Mouse (Mus musculus) MEL (cell line): ENCODE data around the gene Gm20388. TPM values are rescaled to one million over a fixed set of nuclear protein-coding genes. Genes with fewer than 3 reads are reported as not detected.

ENCODE experiments used
- DNase-seq: peaks from one replicate; pipeline ENCODE4 v3.0.0; 2011; ENCODE audit warnings: low read depth, low spot score
- H3K27ac ChIP-seq: 2 replicates; pipeline ENCODE4 v1.5.1; 2012; ENCODE audit warnings: low read depth, mild to moderate bottlenecking, control low read depth, low read length, moderate library complexity; ENCODE audit not compliant: control insufficient read depth
- H3K27me3 ChIP-seq, 2 experiments: fragments of 150-350 bp in 1 of 2; sonication (generic) in 1 of 2; 2 replicates each; pipeline ENCODE4 v1.6.1; 2012; ENCODE audit warnings: low read length in 2 of 2, mild to moderate bottlenecking in 2 of 2, improper control_type of control experiment in 1 of 2, moderate library complexity in 1 of 2; ENCODE audit not compliant: insufficient read depth in 2 of 2, control insufficient read depth in 1 of 2
- H3K36me3 ChIP-seq, 2 experiments: 2 replicates each; pipeline ENCODE4 v1.6.1; 2012 to 2014; ENCODE audit warnings: low read length in 2 of 2, improper control_type of control experiment in 1 of 2, inconsistent platforms in 1 of 2, mild to moderate bottlenecking in 1 of 2; ENCODE audit not compliant: insufficient read depth in 2 of 2, control insufficient read depth in 1 of 2
- H3K4me1 ChIP-seq, 2 experiments: fragments of 150-350 bp in 1 of 2; sonication (generic) in 1 of 2; 2 replicates each; pipeline ENCODE4 v1.6.1; 2012; ENCODE audit warnings: low read length in 2 of 2, improper control_type of control experiment in 1 of 2, mild to moderate bottlenecking in 1 of 2; ENCODE audit not compliant: insufficient read depth in 2 of 2, control insufficient read depth in 1 of 2
- H3K4me3 ChIP-seq, 2 experiments: fragments of 150-350 bp in 1 of 2; sonication (generic) in 1 of 2; 2 replicates each; pipeline ENCODE4 v1.5.1; 2012; ENCODE audit warnings: low read depth in 2 of 2, low read length in 2 of 2, mild to moderate bottlenecking in 2 of 2, moderate library complexity in 2 of 2, control low read depth in 1 of 2, improper control_type of control experiment in 1 of 2; ENCODE audit not compliant: control insufficient read depth in 1 of 2, insufficient read depth in 1 of 2
- H3K79me2 ChIP-seq: 2 replicates; pipeline ENCODE4 v1.6.1; 2012; ENCODE audit warnings: mild to moderate bottlenecking, low read length, moderate library complexity; ENCODE audit not compliant: control insufficient read depth, poor library complexity, insufficient read depth
- H3K9ac ChIP-seq: 2 replicates; pipeline ENCODE4 v1.6.1; 2012; ENCODE audit warnings: low read depth, mild to moderate bottlenecking, control low read depth, low read length, moderate library complexity; ENCODE audit not compliant: control insufficient read depth, poor library complexity, severe bottlenecking
- H3K9me3 ChIP-seq: fragments of 150-350 bp; sonication (generic); replicated peaks from 2 replicates; pipeline ENCODE4 v1.6.1; 2012; ENCODE audit warnings: mild to moderate bottlenecking, low read length, improper control_type of control experiment, moderate library complexity; ENCODE audit not compliant: insufficient read depth
- CHD2 ChIP-seq: IDR thresholded peaks from 2 replicates; pipeline ENCODE4 v1.6.1; 2011; ENCODE audit warnings: low read length, improper control_type of control experiment
- CTCF ChIP-seq, 3 experiments: IDR thresholded peaks in 2 of 3; conservative IDR thresholded peaks in 1 of 3; 2 replicates each; pipeline ENCODE4 v1.5.1; 2011 to 2012; ENCODE audit warnings: low read length in 3 of 3, low read depth in 2 of 3, mild to moderate bottlenecking in 2 of 3, improper control_type of control experiment in 1 of 3, inconsistent platforms in 1 of 3, mixed read lengths in 1 of 3, moderate library complexity in 1 of 3; ENCODE audit not compliant: control insufficient read depth in 1 of 3, insufficient read depth in 1 of 3, poor library complexity in 1 of 3, severe bottlenecking in 1 of 3
- E2F4 ChIP-seq: IDR thresholded peaks from 2 replicates; pipeline ENCODE4 v1.6.1; 2011; ENCODE audit warnings: low read depth, low read length, improper control_type of control experiment, borderline replicate concordance
- ELF1 ChIP-seq: IDR thresholded peaks from 2 replicates; pipeline ENCODE4 v1.6.1; 2014; ENCODE audit warnings: low read depth, mild to moderate bottlenecking, inconsistent platforms, low read length, improper control_type of control experiment, moderate library complexity
- EP300 ChIP-seq, 2 experiments: IDR thresholded peaks; 2 replicates each; pipeline ENCODE4 v1.6.1; 2011; ENCODE audit warnings: improper control_type of control experiment in 2 of 2, low read length in 2 of 2, low read depth in 1 of 2, mild to moderate bottlenecking in 1 of 2
- GABPA ChIP-seq: IDR thresholded peaks from 2 replicates; pipeline ENCODE4 v1.6.1; 2012; ENCODE audit warnings: low read depth, mild to moderate bottlenecking, inconsistent platforms, low read length, improper control_type of control experiment, moderate library complexity
- JUND ChIP-seq: IDR thresholded peaks from 2 replicates; pipeline ENCODE4 v1.6.1; 2011; ENCODE audit warnings: low read depth, mild to moderate bottlenecking, improper control_type of control experiment, low read length
- MAFK ChIP-seq: IDR thresholded peaks from 2 replicates; pipeline ENCODE4 v1.6.1; 2011; ENCODE audit warnings: low read depth, mild to moderate bottlenecking, low read length, improper control_type of control experiment, borderline replicate concordance
- MAX ChIP-seq: IDR thresholded peaks from 2 replicates; pipeline ENCODE4 v1.6.1; 2011; ENCODE audit warnings: low read length, improper control_type of control experiment
- MAZ ChIP-seq: IDR thresholded peaks from 2 replicates; pipeline ENCODE4 v1.6.1; 2012; ENCODE audit warnings: low read depth, mild to moderate bottlenecking, inconsistent platforms, low read length, improper control_type of control experiment
- MYB ChIP-seq: IDR thresholded peaks from 2 replicates; pipeline ENCODE4 v1.6.1; 2011; ENCODE audit warnings: mild to moderate bottlenecking, low read depth, low read length, improper control_type of control experiment
- NELFE ChIP-seq: IDR thresholded peaks from 2 replicates; pipeline ENCODE4 v1.6.1; 2011; ENCODE audit warnings: low read depth, low read length, improper control_type of control experiment
- RAD21 ChIP-seq: IDR thresholded peaks from 2 replicates; pipeline ENCODE4 v1.6.1; 2011; ENCODE audit warnings: mild to moderate bottlenecking, low read depth, low read length, improper control_type of control experiment
- RCOR1 ChIP-seq: IDR thresholded peaks from 2 replicates; pipeline ENCODE4 v1.6.1; 2012; ENCODE audit warnings: low read depth, mild to moderate bottlenecking, inconsistent platforms, low read length, improper control_type of control experiment
- SMC3 ChIP-seq: IDR thresholded peaks from 2 replicates; pipeline ENCODE4 v1.6.1; 2011; ENCODE audit warnings: low read depth, low read length, improper control_type of control experiment
- TAL1 ChIP-seq: IDR thresholded peaks from 2 replicates; pipeline ENCODE4 v1.6.1; 2012; ENCODE audit warnings: mild to moderate bottlenecking, inconsistent platforms, low read length, moderate library complexity, mixed read lengths
- TBP ChIP-seq: IDR thresholded peaks from 2 replicates; pipeline ENCODE4 v1.8.0; 2011; ENCODE audit warnings: low read depth, low read length, improper control_type of control experiment
- TCF12 ChIP-seq: IDR thresholded peaks from 2 replicates; pipeline ENCODE4 v1.6.1; 2014; ENCODE audit warnings: low read depth, mild to moderate bottlenecking, inconsistent platforms, low read length, improper control_type of control experiment, moderate library complexity
- USF2 ChIP-seq, 2 experiments: IDR thresholded peaks; 2 replicates each; pipeline ENCODE4 v1.6.1; 2011 to 2012; ENCODE audit warnings: improper control_type of control experiment in 2 of 2, low read length in 2 of 2, borderline replicate concordance in 1 of 2, inconsistent platforms in 1 of 2, low read depth in 1 of 2, mild to moderate bottlenecking in 1 of 2; ENCODE audit not compliant: insufficient read depth in 1 of 2
- ZC3H11A ChIP-seq: IDR thresholded peaks from 2 replicates; pipeline ENCODE4 v1.6.1; 2012; ENCODE audit warnings: low read depth, mild to moderate bottlenecking, inconsistent platforms, low read length, improper control_type of control experiment
- ZKSCAN1 ChIP-seq: IDR thresholded peaks from 2 replicates; pipeline ENCODE4 v1.6.1; 2012; ENCODE audit warnings: low read depth, mild to moderate bottlenecking, inconsistent platforms, low read length, improper control_type of control experiment, moderate library complexity
- ZNF384 ChIP-seq: IDR thresholded peaks from 2 replicates; pipeline ENCODE4 v1.6.1; 2012; ENCODE audit warnings: low read depth, mild to moderate bottlenecking, inconsistent platforms, low read length, improper control_type of control experiment
- polyA plus RNA-seq, 2 experiments: library from polyadenylated mRNA; stranded (reverse) in 1 of 2; unstranded in 1 of 2; fragments of >175 nt in 1 of 2; fragments of >200 nt in 1 of 2; gene quantifications; 2 replicates each; pipeline versions ENCODE4 v1.2.1 to v1.2.4; 2012; ENCODE audit warnings: low replicate concordance in 2 of 2, low read depth in 1 of 2; ENCODE audit not compliant: insufficient read length in 2 of 2, insufficient read depth in 1 of 2, missing spikeins in 1 of 2
- total RNA-seq: library from RNA; depleted of rRNA; stranded (reverse); fragments of 300-350 nt; gene quantifications from 2 replicates; pipeline ENCODE4 v1.2.3, GENCODE M21; 2012

Gm20388 gene
- total and polyA plus RNA-seq, 3 experiments: 11.1 to 17.8 TPM; not detected in 1

- H3K27ac ChIP-seq: peak overlapping the region; percentile 92
Observed at GRCm38 (mm10) chr8:122695438-122696042, 2784.9 kb downstream of the Gm20388 start.

GRCm38 (mm10) chr8:122697181-122697581, 2786.5 kb downstream of the Gm20388 start:
- H3K4me3 ChIP-seq: peak overlapping the region; percentile 74 to 81

More at GRCm38 (mm10) chr8:122695438-122696042, 2784.9 kb downstream of the Gm20388 start:
- TF ChIP-seq CHD2 (no peak), ZC3H11A (no peak), ZKSCAN1 (no peak), MAFK (no peak), MAZ (no peak), NELFE (no peak), MAX (no peak), SMC3 (no peak), ELF1 (no peak), JUND (no peak), MYB (no peak), RCOR1 (no peak), TBP (no peak), ZNF384 (no peak), RAD21 (no peak), GABPA (no peak), TCF12 (no peak), TAL1 (no peak)
- Histone ChIP-seq H3K4me3 (peak overlapping the region; percentile 74 to 81), H3K27me3 (no peaks in the 10 kb centered on the region), H3K4me1 (peaks cover 31 to 70% of the 10 kb centered on the region in 2 experiments), H3K79me2 (peaks cover 92% of the 10 kb centered on the region), H3K9ac (peak overlapping the region; percentile 92), H3K36me3 (peaks cover 8 to 67% of the 10 kb centered on the region in 2 experiments), H3K9me3 (no peaks in the 10 kb centered on the region)
- peak; percentile 43 for DNase-seq

More at GRCm38 (mm10) chr8:122697181-122697581, 2786.5 kb downstream of the Gm20388 start:
- peaks cover 6 to 64% of the 10 kb centered on the region in 2 experiments for H3K36me3 ChIP-seq
- peak; percentile 84 for DNase-seq
- TF ChIP-seq CHD2 (no peak), E2F4 (no peak), CTCF (IDR thresholded peaks at IDR 0.05 in 2 of 3, conservative IDR thresholded peaks at IDR 0.05 in 1 of 3; ENCODE audit: control insufficient read depth in 1 of 3, insufficient read depth in 1 of 3, low read depth in 2 of 3, low read length in 3 of 3, poor library complexity in 1 of 3, severe bottlenecking in 1 of 3) (peak in 1 of 3 experiments; percentile 96; a peak in 2 of 6 replicates), TBP (peak; percentile 73), USF2 (IDR thresholded peaks at IDR 0.05; ENCODE audit: borderline replicate concordance in 1 of 2, insufficient read depth in 1 of 2, low read depth in 1 of 2, low read length in 2 of 2) (no peak), EP300 (IDR thresholded peaks at IDR 0.05; ENCODE audit: low read depth in 1 of 2, low read length in 2 of 2) (no peak)
- peaks cover 75% of the 10 kb centered on the region for H3K79me2 ChIP-seq
- peaks cover 41 to 68% of the 10 kb centered on the region in 2 experiments for H3K4me1 ChIP-seq
- H3K9ac ChIP-seq: peak overlapping the region; percentile 92
- H3K9me3 ChIP-seq: no peaks in the 10 kb centered on the region
- H3K27me3 ChIP-seq: no peaks in the 10 kb centered on the region
- peak overlapping the region; percentile 92 for H3K27ac ChIP-seq
